Mouse (Mus musculus) erythroid progenitor cell, adult 5-6 weeks (primary cell): ENCODE measurements around the gene Stard8. TPM values are rescaled to one million over a fixed set of nuclear protein-coding genes. Genes with fewer than 3 reads are reported as not detected.

Source experiments
- ATAC-seq: replicated peaks from 2 replicates; pipeline ENCODE4 v1.8.0; 2016; ENCODE audit warnings: moderate number of reproducible peaks, mild to moderate bottlenecking, moderate TSS enrichment, inconsistent platforms; ENCODE audit not compliant: poor library complexity, low FRiP score, severe bottlenecking
- total RNA-seq, 2 experiments: library from RNA; stranded (forward) in 1 of 2; stranded (reverse) in 1 of 2; fragments of 150-400 nt in 1 of 2; fragments of 186-747, 209-891 nt in 1 of 2; gene quantifications; 2 replicates each; pipeline versions ENCODE4 v1.2.3 to v1.2.4; 2015 to 2017; ENCODE audit warnings: low replicate concordance in 2 of 2

The Stard8 gene
- total RNA-seq, 2 experiments from 2014 or later, result 1.7 to 4.2 TPM

DNA sequence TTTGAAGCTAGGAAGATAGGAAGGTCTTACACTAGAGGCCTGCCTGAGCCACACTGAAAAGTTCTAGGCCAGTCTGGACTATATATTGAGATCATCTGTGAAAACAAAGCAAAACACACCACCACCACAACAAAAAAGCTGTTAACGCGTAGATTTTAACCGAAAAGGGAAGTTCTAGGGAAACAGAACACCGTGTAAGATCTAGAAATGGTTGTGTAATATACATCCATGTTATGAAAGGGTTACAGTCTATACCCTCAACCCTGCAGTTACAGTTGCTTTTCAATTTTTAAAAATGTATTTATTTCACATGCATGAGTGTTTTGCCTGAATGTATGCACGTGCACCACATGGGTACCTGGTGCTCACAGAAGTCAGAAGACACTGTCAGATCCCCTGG lies 116.5 kb downstream of the Stard8 start:
- no peak for ATAC-seq

Other genes with a start within 250 kb of the Stard8 start
- not detected in 2 replicates for gene Ophn1, start 112.2 kb upstream of the Stard8 start, total RNA-seq (2015; ENCODE audit: low replicate concordance)
- 0.26 and 4.4 TPM in 2 replicates for gene Ophn1, start 112.2 kb upstream of the Stard8 start, total RNA-seq (2017; ENCODE audit: low replicate concordance)
- 21.4 and 29.2 TPM in 2 replicates for gene Yipf6, start 66.9 kb upstream of the Stard8 start, total RNA-seq (2015; ENCODE audit: low replicate concordance)
- gene Yipf6, start 66.9 kb upstream of the Stard8 start, total RNA-seq (2017; ENCODE audit: low replicate concordance), result 26.7 and 37.7 TPM in 2 replicates
- gene Efnb1, start 132.9 kb downstream of the Stard8 start, total RNA-seq (2015; ENCODE audit: low replicate concordance), result not detected in 2 replicates
- 1.1 and 1.5 TPM in 2 replicates for gene Efnb1, start 132.9 kb downstream of the Stard8 start, total RNA-seq (2017; ENCODE audit: low replicate concordance)